Mouse (Mus musculus) left cerebral cortex, postnatal 25 days (tissue): ENCODE data around the gene Clstn1. TPM values are rescaled to one million over a fixed set of nuclear protein-coding genes. Genes with fewer than 3 reads are reported as not detected.
"Not testable (repeated sequence)": the region's sequence is repeated elsewhere in the genome, so short reads cannot be mapped to it uniquely, and the experiment has no call there.

Source experiments
- DNase-seq, 2 experiments: peaks; one replicate each; pipeline ENCODE4 v3.0.0; 2022; ENCODE audit warnings: low spot score in 2 of 2, mixed read lengths in 1 of 2
- intact Hi-C: fragments of 180-260 bp; cut with DNase I; formaldehyde crosslinking; loops from one replicate; pipeline ENCODE4 v1.15.1; 2025
- total RNA-seq, 2 experiments: library from RNA; stranded (reverse); gene quantifications; 2 replicates each; pipeline ENCODE4 v1.2.3; 2021

The Clstn1 gene
- total RNA-seq, 2 experiments from 2014 or later = 1,368 to 1,474 TPM

- intact Hi-C loops = no loop called here
- DNase-seq = no peak
These were observed 3.9 kb downstream of the Clstn1 start for GRCm38 (mm10) chr4:149590200-149590599.

DNA sequence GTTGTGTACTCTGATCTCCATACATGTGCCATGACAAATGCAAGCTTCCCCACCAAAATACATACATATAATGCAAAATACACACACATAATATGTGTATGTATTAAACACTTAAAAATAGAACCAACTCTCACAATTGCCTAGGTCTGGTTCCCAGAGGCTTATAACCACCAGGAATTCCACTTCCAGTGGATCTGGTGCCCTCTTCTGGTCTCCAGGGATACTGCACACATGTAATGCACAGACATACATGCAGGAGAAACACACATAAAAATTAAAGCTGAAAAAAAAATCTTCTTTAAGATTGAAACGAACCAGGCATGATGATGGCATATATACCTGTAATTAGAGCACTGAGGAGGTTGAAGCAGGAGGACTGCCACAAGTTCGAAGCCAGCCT, 5.2 kb downstream of the Clstn1 start:
- intact Hi-C loops = no loop called here
- no peak for DNase-seq

GRCm38 (mm10) chr4:149594913-149595581, 8.8 kb downstream of the Clstn1 start:
- DNase-seq = no peak
- intact Hi-C loops = no loop called here

DNA sequence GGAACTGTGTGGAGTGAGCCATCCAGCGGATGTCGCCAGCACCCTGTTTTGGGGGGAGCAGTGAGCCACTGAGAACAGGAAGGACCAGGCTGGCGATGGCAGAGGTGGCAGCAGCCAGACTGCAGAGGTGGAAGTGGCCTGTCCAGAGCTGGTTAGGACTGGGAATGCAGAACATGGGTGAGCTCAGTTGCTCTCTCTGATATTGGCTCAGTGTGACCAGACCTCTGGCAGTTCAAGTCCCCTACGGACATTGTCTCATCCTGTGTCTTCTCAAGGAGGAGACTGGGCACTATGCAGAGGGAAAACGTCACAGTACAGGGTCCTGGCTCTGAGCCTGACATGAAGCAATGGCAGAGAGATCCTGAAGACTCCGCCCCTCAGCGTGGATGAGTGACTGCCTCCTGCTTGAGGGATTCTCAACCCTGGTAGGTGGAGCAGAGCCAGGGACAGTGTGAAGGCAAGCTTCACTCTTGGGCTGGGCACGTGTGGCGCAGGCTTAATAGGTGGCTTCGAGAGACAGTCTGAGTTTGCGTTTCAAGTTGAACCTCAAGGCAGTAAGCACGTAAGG, 11.5 kb downstream of the Clstn1 start:
- no peak for DNase-seq
- intact Hi-C loops = no loop called here

GRCm38 (mm10) chr4:149599549-149599948, 13.3 kb downstream of the Clstn1 start:
- no peak for DNase-seq

DNA sequence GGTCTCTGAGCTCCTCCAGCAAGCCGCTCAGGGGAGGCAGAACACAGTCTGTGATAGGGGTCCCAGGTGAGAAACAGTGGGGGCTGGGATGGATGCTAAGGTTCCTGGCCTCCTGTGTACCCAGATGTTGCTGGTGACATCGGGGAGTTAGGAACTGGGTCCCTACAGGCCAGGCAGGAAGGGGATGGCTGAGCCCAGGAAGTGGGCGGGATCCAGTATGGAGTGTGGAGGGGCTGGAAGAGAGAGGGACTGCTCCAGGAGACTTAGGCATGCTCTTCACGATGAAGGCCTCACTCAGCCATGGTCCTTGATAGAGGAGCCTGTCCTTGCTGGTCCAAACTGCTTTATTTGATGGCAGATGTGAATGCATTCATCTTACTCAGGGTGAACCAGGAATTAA, 13.9 kb downstream of the Clstn1 start:
- DNase-seq = no peak
- intact Hi-C loops = no loop called here

More at GRCm38 (mm10) chr4:149599549-149599948, 13.3 kb downstream of the Clstn1 start:
- intact Hi-C loops = no loop called here

DNA sequence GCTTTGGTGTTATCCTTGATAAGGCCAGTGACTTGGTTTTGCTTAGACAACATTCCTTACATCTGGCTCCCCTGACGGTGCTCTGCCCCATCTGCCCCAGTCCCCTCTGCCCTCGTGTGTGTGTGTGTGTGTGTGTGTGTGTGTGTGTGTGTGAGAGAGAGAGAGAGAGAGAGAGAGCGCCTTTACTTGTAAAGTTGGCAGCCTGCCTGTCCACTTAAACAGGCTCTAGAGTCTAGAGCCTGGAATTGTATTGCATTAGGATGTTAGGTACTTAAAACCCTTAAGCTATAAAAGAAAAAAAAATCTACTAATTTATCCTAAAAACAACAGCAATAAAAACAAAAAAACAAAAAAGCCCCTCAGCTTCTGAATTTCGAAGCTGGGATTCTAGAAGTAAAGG, 15.2 kb downstream of the Clstn1 start:
- DNase-seq = no peak
- intact Hi-C loops = no loop called here

DNA sequence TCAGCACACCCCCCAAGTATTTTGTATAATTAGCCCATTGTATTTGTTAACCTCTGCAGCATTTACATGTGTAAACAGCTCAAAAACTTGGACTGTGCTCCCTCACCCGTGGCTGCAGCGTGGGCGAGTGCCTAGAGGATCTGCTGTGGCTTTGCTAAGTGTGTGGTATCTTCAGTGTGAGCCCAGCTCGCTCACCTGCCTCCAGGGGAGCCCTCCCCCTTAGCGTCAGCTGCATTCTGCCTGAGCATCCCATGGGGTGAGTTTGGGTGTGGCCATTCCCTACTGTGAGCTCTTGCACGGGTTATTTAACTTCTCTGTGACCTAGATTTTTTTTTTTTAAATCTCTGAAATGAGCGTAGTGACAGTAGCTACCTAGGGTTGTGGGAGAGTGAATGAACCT, 16.0 kb downstream of the Clstn1 start:
- intact Hi-C loops = no loop called here
- no peak for DNase-seq

- intact Hi-C loops = no loop called here
- DNase-seq = no peak
These were observed 17.6 kb downstream of the Clstn1 start for GRCm38 (mm10) chr4:149603860-149604259.

DNA sequence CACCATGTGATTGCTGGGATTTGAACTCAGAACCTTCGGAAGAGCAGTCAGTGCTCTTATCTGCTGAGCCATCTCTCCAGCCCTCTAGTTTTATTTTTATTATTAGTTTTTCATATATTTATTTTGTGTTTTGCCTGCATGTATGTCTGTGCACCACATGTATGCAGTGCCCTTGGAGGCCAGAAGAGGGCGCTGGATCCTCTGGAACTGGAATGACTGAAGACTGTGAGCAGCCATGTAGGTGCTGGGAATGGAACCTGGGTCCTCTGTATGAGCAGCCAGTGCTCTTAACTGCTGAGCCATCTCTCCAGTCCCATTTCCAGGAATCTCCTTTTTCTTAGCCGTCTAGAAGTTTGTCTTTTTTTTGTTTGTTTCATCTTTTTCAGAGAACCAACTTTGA, 18.2 kb downstream of the Clstn1 start:
- intact Hi-C loops = no loop called here
- DNase-seq = no peak

- intact Hi-C loops = no loop called here
- DNase-seq = no peak
These were observed 19.8 kb downstream of the Clstn1 start for GRCm38 (mm10) chr4:149606056-149606455.

DNA sequence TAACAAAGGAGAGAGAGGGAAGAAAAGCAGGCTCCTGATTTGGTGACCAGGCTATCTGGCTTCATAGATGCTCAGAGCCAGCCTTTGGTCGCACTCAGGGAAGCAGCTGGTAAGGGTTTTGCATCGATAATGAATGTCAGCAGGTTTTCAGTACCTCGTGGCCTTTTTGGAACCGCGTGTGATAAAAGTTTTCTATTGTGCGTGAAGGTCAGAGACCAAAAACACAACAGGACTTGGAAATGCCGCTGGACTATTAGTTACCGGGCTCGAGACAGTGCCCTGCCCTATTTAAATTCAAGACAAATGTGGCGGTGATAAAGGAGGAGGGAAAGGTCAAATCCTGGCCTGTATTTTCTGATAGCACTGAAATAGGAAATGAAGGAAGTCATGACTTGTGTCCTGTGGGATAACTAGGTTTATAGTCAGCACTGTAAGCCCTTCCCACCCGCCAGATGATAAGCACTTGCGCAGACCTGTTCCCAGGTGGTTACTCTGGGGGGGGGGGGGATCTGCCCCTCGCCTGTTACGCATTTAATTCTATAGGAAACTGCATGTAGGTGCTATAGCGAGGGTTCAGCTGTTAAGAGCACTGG, 20.6 kb downstream of the Clstn1 start:
- DNase-seq = no peak
- intact Hi-C loops = no loop called here

- intact Hi-C loops = no loop called here
- DNase-seq = no peak
These were observed 21.5 kb downstream of the Clstn1 start for GRCm38 (mm10) chr4:149607591-149608308.

DNA sequence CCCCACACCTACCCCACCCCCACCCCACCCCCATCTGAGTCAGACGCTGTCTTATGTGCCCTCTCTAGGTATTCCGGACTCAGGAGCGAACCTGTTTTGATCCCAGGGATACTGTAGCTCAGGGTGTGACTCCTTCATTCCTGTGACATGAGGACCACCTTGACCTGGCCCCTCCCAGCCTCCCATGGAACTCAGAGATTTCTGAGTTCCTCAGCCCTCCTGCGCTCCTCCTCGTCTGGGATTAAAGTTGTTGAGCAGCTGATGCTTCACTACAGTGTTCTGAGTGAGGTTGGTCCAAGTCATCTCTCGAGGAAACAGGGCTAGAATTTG, 22.0 kb downstream of the Clstn1 start:
- no peak for DNase-seq
- intact Hi-C loops = no loop called here

- intact Hi-C loops = no loop called here
- DNase-seq = peak; percentile 43 to 82
These were observed 23.2 kb downstream of the Clstn1 start for GRCm38 (mm10) chr4:149609256-149610025.

GRCm38 (mm10) chr4:149611376-149612044, 25.2 kb downstream of the Clstn1 start:
- intact Hi-C loops = loop anchor here (1.0 kb wide), 1 partner anchor 62 kb away; no protein-coding TSS in a partner anchor
- DNase-seq = peak; percentile 49 to 53

DNA sequence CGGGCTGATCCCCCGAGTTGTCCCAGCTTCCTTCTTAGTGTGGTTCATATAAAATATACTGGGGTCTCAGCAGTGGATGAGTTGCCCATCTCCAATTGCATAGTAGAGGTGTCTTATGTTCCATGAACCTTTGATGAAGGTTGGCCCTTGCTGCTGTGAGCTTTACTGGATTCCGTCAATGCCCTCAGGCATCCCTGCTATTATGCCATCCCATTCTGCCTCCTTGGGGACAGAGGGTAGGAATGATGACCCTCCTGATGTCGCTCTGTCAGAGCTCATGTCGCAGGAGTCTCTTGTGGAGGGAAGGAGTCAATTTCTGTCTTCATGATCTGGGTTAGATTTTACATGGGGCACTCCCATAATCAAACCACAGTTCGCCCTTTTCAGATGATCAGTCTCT, 27.2 kb downstream of the Clstn1 start:
- intact Hi-C loops, DNase-seq: not testable (repeated sequence)

GRCm38 (mm10) chr4:149614869-149615268, 28.6 kb downstream of the Clstn1 start:
- no peak for DNase-seq
- intact Hi-C loops = no loop called here

GRCm38 (mm10) chr4:149616999-149617398, 30.7 kb downstream of the Clstn1 start:
- intact Hi-C loops = not testable (repeated sequence)

More at GRCm38 (mm10) chr4:149616999-149617398, 30.7 kb downstream of the Clstn1 start:
- not testable (repeated sequence) for DNase-seq
